Mouse (Mus musculus) gastrocnemius, postnatal 36 days (tissue): ENCODE data around the gene Plxnb2. TPM values are rescaled to one million over a fixed set of nuclear protein-coding genes. Genes with fewer than 3 reads are reported as not detected.

Experiments used
- microRNA-seq, 2 experiments: library from miRNA; unstranded; fragments of <30 nt; microRNA quantifications; one replicate each; pipeline ENCODE4 v1.2.0; 2021
- total RNA-seq, 2 experiments: library from RNA; stranded (reverse); gene quantifications; 2 replicates each; pipeline ENCODE4 v1.2.3; 2021

Gene Plxnb2
- total RNA-seq, 2 experiments from 2014 or later: 8.9 to 9.6 TPM

Small RNA genes within 50 kb of the gene (microRNA-seq; reads per million reads assigned to microRNA genes)
- gene Mir6958 (0.72 to 0.74 reads per million in 2 experiments), gene Mir7118 (0 to 0.36 reads per million in 2 experiments)

Other genes starting within 250 kb of the Plxnb2 start
- not detected for gene Ttll8, start 226.4 kb downstream of the Plxnb2 start, total RNA-seq
- gene Mlc1, start 201.8 kb downstream of the Plxnb2 start, total RNA-seq: not detected
- gene Mov10l1, start 197.9 kb downstream of the Plxnb2 start, total RNA-seq: not detected
- gene Panx2, start 121.1 kb downstream of the Plxnb2 start, total RNA-seq: not detected
- 10 to 100 TPM; 29.5 to 29.7 TPM for gene Trabd, start 105.7 kb downstream of the Plxnb2 start, total RNA-seq
- gene Selenoo, start 91.7 kb downstream of the Plxnb2 start, total RNA-seq: 10 to 100 TPM; 12.5 to 14.4 TPM
- 1 to 10 TPM; 7.0 to 8.0 TPM for gene Tubgcp6, start 57.7 kb downstream of the Plxnb2 start, total RNA-seq
- 1 to 10 TPM; 4.9 to 6.4 TPM for gene Hdac10, start 52.1 kb downstream of the Plxnb2 start, total RNA-seq
- 100 to 1,000 TPM; 131 to 136 TPM for gene Mapk12, start 40.1 kb downstream of the Plxnb2 start, total RNA-seq
- gene Mapk11, start 31.2 kb downstream of the Plxnb2 start, total RNA-seq: 1 to 10 TPM in 1 of 2 experiments, under 1 TPM in 1; 0.79 to 1.1 TPM
- 1 to 10 TPM; 7.6 to 9.0 TPM for gene Dennd6b, start 15.7 kb upstream of the Plxnb2 start, total RNA-seq
- 10 to 100 TPM; 81.0 to 85.9 TPM for gene Ppp6r2, start 30.8 kb upstream of the Plxnb2 start, total RNA-seq
- 10 to 100 TPM; 62.0 to 62.1 TPM for gene Sbf1, start 134.5 kb upstream of the Plxnb2 start, total RNA-seq
- gene Adm2, start 141.9 kb upstream of the Plxnb2 start, total RNA-seq: not detected
- gene Miox, start 153.6 kb upstream of the Plxnb2 start, total RNA-seq: not detected
- gene Lmf2, start 174.9 kb upstream of the Plxnb2 start, total RNA-seq: 10 to 100 TPM; 12.0 to 12.6 TPM
- 10 to 100 TPM; 36.7 to 43.0 TPM for gene Ncaph2, start 174.9 kb upstream of the Plxnb2 start, total RNA-seq
- 10 to 100 TPM; 12.0 to 19.1 TPM for gene Sco2, start 193.1 kb upstream of the Plxnb2 start, total RNA-seq
- gene Tymp, start 196.3 kb upstream of the Plxnb2 start, total RNA-seq: under 1 TPM; 0.35 to 0.48 TPM
- gene Odf3b, start 198.5 kb upstream of the Plxnb2 start, total RNA-seq: under 1 TPM; 0.42 to 0.87 TPM
- not detected for gene Klhdc7b, start 204.1 kb upstream of the Plxnb2 start, total RNA-seq
- not detected for gene Syce3, start 229.7 kb upstream of the Plxnb2 start, total RNA-seq
- gene Cpt1b, start 245.1 kb upstream of the Plxnb2 start, total RNA-seq: 100 to 1,000 TPM; 255 to 278 TPM
- gene C730034F03Rik, start 248.8 kb upstream of the Plxnb2 start, total RNA-seq: under 1 TPM; 0.20 to 0.47 TPM
- 1 to 10 TPM in 1 of 2 experiments, not detected in 1; 1.5 TPM for gene Gm44502, start 248.9 kb upstream of the Plxnb2 start, total RNA-seq
- 10 to 100 TPM; 20.8 to 30.0 TPM for gene Chkb, start 249.1 kb upstream of the Plxnb2 start, total RNA-seq